Mouse (Mus musculus) olfactory bulb, adult 2 months (tissue): Measurements from ENCODE around the gene Msto1.

Source experiments
- CTCF ChIP-seq: fragments of 200-500 bp; IDR thresholded peaks from 2 replicates; pipeline ENCODE4 v1.5.1; 2012; ENCODE audit warnings: low read depth, mild to moderate bottlenecking, low read length, moderate library complexity; ENCODE audit not compliant: insufficient read depth
- POLR2A ChIP-seq: fragments of 200-500 bp; IDR thresholded peaks from 2 replicates; pipeline ENCODE4 v1.6.1; 2012; ENCODE audit warnings: mild to moderate bottlenecking, low read depth, low read length, moderate library complexity; ENCODE audit not compliant: insufficient read depth

DNA sequence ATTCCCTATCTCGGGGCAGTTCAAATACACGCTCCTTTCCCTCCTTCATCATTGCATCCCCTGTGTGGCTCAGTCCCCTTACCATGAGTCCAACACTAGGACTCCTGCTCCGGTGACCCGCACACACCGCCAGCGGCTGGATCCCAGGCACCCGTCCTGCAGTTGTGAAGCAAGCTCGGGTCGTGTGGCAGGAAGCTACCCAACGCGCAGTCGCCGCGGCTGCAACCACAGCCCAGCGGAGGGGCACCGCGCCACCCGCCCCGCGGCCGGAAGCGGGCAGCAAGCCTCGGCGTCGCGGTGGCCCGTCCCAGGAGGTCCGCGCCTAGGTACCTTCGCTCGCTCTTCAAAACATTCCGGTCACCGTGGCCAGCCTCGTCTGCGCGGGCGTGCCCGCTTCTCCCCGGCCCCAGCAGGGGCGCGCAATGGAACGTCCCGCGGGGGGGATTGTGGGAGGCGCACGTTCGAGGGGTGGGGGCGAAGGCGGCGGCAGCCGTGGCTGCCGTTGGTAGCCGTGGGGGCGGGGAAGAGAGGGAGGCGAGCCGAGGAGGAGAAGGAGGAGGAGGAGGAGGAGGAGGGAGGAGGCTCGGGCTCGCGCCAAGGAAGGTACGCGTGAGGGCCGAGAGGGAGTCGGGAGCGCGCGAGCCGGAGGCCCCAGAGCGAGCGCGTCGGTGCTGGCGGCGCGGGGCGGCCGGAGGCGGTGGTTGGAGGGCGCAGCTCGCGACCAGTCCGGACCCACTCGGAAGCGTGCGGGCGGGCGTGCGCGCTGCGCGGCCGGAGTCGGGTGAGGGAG is 36.2 kb upstream of the Msto1 start:
- no peak for TF ChIP-seq CTCF
- peak; percentile 62 for TF ChIP-seq POLR2A
